Mouse (Mus musculus): ENCODE results near the gene Sin3b.
A peak's percentile ranks its signal among the peaks of the same experiment; 100 is the strongest.

Sin3b gene

GRCm38 (mm10) chr8:72753165-72753564 is 30.1 kb downstream of the Sin3b start:
- DNase-seq (ENCODE audit: low read depth, low spot score), result no peak

GRCm38 (mm10) chr8:72753781-72754180 is 30.7 kb downstream of the Sin3b start:
- DNase-seq (ENCODE audit: low read depth, low spot score), result no peak

DNA sequence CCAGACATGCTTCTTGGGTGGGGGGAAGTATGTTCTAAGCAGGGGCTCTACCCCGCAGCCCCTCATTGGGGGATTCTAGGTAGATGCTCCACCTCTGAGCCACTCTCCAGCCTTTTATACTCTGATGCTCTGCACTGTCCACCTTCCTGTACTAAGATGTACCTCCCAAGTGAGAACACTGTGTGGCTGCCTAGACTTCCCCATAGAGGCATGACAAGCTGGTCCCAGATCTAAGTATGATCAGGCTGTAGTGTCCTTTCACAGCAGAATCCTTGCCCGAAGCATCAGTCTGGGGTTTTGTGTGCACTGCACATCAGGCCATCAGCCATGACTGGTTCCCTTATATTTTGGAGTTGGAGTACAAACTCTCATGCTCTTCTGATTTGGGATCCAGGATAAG is 32.9 kb downstream of the Sin3b start:
- no peak for DNase-seq (ENCODE audit: low read depth, low spot score)

DNA sequence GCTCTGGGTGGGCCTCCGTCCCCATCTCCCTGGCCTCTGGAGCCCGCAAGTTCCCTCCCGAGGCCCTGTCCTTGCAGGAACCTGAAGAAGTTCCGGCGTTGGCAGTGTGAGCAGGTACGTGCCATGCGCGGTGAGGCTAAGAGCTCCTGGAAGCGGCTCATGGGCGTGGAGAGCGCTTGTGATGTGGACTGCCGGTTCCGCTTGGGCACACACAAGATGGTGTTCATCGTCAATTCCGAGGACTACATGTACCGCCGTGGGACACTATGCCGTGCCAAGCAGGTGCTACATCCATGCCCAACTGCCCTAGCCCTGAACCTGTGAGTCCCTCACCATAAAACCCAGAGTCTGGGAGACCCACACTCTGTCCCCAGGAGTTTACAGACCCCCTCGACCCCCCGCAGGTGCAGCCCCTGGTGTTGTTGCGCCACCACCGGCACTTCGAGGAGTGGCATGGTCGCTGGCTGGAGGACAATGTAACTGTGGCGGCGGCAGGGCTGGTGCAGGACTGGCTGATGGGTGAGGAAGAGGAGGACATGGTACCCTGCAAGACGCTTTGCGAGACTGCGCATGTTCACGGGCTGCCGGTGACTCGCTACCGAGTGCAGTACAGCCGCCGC is 33.8 kb downstream of the Sin3b start:
- DNase-seq (ENCODE audit: low read depth, low spot score), result peak; percentile 33

DNA sequence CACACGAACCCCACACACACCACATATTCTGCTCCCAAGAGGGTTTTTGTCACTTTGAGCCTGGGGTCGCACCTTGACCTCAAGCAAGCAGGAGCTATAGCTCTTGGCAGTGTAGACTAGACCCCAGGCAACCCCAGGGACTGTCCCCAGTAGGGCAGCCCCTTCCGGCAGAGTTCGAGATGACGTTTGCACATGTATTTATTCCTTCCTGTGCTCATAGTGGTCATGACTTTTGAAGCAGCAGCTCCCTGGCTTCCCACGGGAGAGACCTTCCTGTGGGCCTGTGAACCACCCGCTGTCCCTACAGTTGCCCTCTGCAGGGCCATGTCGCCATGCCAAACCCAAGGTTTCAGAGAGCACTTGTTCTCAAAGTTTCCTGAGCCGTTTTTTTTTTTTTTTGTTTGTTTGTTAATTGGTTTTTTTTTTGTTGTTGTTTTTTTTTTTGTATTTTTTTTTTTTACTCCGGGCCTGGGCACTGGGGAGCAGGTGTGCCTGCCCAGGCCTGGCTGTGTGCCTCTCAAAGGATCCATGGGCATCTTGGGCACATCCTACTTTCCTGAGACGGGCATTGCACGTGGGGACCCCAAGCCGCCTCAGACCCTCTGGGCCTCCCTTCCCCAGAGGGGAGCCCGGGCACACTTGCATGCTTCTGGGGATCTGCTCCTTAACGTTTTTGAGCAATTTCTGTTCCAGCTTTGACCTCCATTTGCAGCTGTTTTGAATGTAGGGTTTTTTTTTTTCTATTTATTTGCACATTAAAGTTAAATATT is 34.5 kb downstream of the Sin3b start:
- peak; percentile 41 for DNase-seq (ENCODE audit: low read depth, low spot score)

DNA sequence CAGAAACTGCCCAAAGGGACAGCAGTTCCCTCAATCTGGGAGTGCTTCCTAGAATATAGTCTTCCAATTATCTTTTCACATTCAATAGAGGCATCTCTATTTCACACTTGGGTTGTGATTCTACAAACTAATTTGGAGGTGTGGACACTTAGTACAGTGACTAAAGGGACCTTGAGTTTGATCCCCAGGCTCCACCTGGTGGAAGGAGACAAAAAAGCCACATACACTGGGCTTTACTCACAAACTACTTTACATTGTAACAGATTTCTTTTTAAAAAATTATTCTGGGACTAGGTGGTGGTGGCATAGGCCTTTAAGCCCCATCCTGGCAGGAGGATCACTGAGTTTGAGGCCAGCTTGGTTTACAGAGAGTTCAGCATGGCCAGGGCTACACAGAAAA is 35.2 kb downstream of the Sin3b start:
- no peak for DNase-seq (ENCODE audit: low read depth, low spot score)

DNA sequence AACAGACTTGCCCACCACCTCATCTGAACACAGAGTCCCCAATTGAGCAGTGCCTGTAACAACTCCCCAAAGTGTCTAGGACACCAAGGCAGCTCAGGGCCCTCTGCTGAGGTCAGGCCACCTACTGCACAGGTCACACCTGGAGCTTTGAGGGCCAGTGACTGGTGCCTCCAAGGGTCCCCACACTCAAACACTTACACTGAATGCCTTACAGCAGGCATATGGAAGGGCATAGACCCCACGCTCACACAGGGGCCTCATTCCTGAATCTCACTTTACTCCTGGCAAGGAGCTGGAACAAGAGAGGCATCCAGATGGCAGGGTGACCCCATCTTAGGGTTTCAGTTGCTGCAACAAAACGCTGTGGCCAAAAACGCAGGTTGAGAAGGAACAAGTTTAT is 37.1 kb downstream of the Sin3b start:
- DNase-seq (ENCODE audit: low read depth, low spot score), result no peak

- no peak for DNase-seq (ENCODE audit: low read depth, low spot score)
Observed at GRCm38 (mm10) chr8:72761322-72762051, 38.4 kb downstream of the Sin3b start, which contains the start of gene F2rl3. TSS of gene F2rl3 (plus strand) at chr8:72761880.

GRCm38 (mm10) chr8:72762306-72762705 is 39.2 kb downstream of the Sin3b start:
- DNase-seq (ENCODE audit: low read depth, low spot score), result no peak

DNA sequence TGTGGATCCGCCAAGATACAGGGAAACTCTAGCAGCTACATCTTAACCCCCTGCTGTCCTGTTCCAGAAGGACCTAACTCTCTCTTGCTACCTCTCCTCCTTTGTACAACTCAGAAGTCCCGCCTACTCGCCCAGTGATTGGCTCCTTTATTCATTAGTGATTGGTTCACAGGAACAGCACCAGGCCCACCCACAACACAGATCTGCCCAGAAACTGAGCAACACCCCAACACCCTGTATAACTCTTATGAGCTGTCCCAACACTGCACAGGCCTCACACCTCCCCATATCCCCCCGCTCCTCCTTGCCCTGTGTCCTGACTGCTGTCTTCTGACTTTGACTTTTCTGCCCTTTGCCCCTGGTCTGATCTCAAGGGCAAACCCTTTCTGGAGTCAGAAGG is 42.6 kb downstream of the Sin3b start:
- peak; percentile 77 for DNase-seq (ENCODE audit: low read depth, low spot score)

GRCm38 (mm10) chr8:72766777-72767176 is 43.7 kb downstream of the Sin3b start:
- no peak for DNase-seq (ENCODE audit: low read depth, low spot score)

DNA sequence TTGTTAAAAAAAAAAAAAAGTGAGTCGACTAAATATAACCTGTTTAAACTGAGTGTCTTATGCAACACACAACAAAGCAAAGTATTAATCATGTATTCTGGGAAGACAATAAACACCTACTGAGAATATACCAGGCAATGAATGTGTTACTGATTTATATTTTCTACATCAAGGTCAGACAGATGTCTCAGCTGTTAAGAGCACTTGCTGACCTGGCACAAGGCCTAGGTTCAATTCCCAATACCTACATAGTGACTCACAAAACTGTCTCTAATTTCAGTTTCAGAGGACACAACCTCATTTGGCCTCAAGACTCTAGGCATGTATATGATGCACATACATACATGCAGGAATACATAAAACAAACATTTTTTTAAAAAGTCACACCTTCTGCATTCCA is 54.7 kb downstream of the Sin3b start:
- no peak for DNase-seq (ENCODE audit: low read depth, low spot score)

- DNase-seq (ENCODE audit: low read depth, low spot score), result no peak
Observed at GRCm38 (mm10) chr8:72780644-72781043, 57.6 kb downstream of the Sin3b start.

DNA sequence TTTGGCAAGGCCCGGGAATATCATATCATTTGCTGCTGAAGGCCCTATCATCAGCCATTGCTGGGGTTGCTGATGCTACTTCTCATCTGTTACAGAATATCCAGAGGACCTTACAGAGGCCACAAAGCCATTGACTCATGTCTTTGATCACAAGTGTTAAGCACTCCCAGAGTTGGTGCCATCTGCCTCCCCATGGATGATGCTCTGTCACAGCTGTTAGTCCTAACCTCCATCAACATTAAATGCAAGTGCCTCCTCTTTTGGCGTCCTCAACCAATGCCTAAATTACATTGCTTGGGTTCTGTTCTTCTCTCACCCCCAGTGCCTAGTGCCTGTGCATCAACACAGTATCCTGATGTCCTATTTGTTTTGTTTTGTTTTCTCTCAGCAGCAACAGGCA is 78.5 kb downstream of the Sin3b start:
- DNase-seq (ENCODE audit: low read depth, low spot score), result no peak
